Mouse (Mus musculus) testis, adult 2 months (tissue): ENCODE measurements at regions not wholly inside any gene's neighbourhood (a gene's known extent, or its start where the extent isn't known, plus 50 kb on each side); places are given as distances from the start of the nearest gene placed in this dataset.

Experiments
- CTCF ChIP-seq: fragments of 200-500 bp; IDR thresholded peaks from 2 replicates; pipeline ENCODE4 v1.5.1; 2012; ENCODE audit warnings: low read depth, mild to moderate bottlenecking, inconsistent platforms, low read length, moderate library complexity; ENCODE audit not compliant: control insufficient read depth, insufficient read depth, insufficient replicate concordance
- POLR2A ChIP-seq: fragments of 200-500 bp; IDR thresholded peaks from 2 replicates; pipeline ENCODE4 v1.6.1; 2012; ENCODE audit warnings: low read depth, mild to moderate bottlenecking, inconsistent platforms, low read length, moderate library complexity; ENCODE audit not compliant: control insufficient read depth

DNA sequence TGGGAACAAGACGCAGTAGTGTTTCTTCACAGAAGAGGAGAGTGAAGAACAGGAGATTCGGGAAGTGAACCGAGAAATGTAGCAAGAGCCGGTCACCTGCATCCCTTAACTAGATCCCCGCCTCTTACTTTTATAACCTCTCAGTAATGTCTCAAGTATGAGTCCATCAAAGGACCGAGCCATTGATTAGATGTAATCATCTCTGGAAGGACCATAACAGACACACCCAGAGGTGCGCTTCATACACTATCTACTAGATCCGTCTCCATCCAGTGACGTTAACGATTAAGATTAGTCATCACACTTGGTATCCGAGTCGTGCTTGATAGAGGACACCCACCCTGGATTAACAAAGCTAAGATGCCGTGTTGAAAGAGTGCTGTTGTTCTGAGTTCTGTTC is 252.9 kb downstream of the Sox9 start:
- no peak for TF ChIP-seq CTCF
- TF ChIP-seq POLR2A = no peak
